Mouse (Mus musculus) midbrain, embryonic 11.5 days (tissue): ENCODE results near the gene Mrpl4. TPM values are rescaled to one million over a fixed set of nuclear protein-coding genes. Genes with fewer than 3 reads are reported as not detected.
A peak's percentile ranks its signal among the peaks of the same experiment; 100 is the strongest.
"Not testable (repeated sequence)": the region's sequence is repeated elsewhere in the genome, so short reads cannot be mapped to it uniquely, and the experiment has no call there.

ENCODE experiments used
- ATAC-seq: fragments of 200-750 bp; cut with Nextera tagmentation; 2 replicates; pipeline ENCODE4 v1.8.0; 2017; ENCODE audit warnings: moderate TSS enrichment, moderate library complexity; ENCODE audit not compliant: low FRiP score
- DNase-seq: peaks from one replicate; pipeline ENCODE4 v3.0.0; 2015; ENCODE audit warnings: low spot score; ENCODE audit errors: missing footprints
- H3K27ac ChIP-seq: fragments of 300-500 bp; sonication (generic); 2 replicates; pipeline ENCODE4 v1.5.1; 2014; ENCODE audit warnings: low read depth, low read length
- H3K27me3 ChIP-seq: fragments of 300-500 bp; sonication (generic); 2 replicates; pipeline ENCODE4 v1.6.1; 2014; ENCODE audit warnings: mild to moderate bottlenecking, low read length, moderate library complexity, mixed read lengths; ENCODE audit not compliant: control insufficient read depth, insufficient read depth
- H3K36me3 ChIP-seq: fragments of 300-500 bp; sonication (generic); 2 replicates; pipeline ENCODE4 v1.6.1; 2014; ENCODE audit warnings: mild to moderate bottlenecking, low read length, moderate library complexity, mixed read lengths; ENCODE audit not compliant: control insufficient read depth, insufficient read depth
- H3K4me1 ChIP-seq: fragments of 300-500 bp; sonication (generic); 2 replicates; pipeline ENCODE4 v1.6.1; 2014; ENCODE audit warnings: low read length; ENCODE audit not compliant: control insufficient read depth, insufficient read depth
- H3K4me2 ChIP-seq: fragments of 300-500 bp; sonication (generic); 2 replicates; pipeline ENCODE4 v1.6.1; 2014; ENCODE audit warnings: mild to moderate bottlenecking, moderate library complexity
- H3K4me3 ChIP-seq: fragments of 300-500 bp; sonication (generic); 2 replicates; pipeline ENCODE4 v1.5.1; 2014; ENCODE audit warnings: low read depth, low read length
- H3K9ac ChIP-seq: fragments of 300-500 bp; sonication (generic); 2 replicates; pipeline ENCODE4 v1.6.1; 2014; ENCODE audit warnings: low read length
- H3K9me3 ChIP-seq: fragments of 300-500 bp; sonication (generic); 2 replicates; pipeline ENCODE4 v1.6.1; 2016; ENCODE audit warnings: low read length; ENCODE audit not compliant: control insufficient read depth
- WGBS: fragments of 180-500 bp; shearing (Covaris S2); extraction: QIAGEN DNeasy Blood & Tissue Kit; methylation state at CpG from one replicate; pipeline ENCODE4 v1.1.7; 2014; 5-methylcytosine and 5-hydroxymethylcytosine counted together
- polyA plus RNA-seq: library from polyadenylated mRNA; unstranded; fragments of >200 nt; fragmentation: Nextera tagmentation; extraction: Ambion mirVana; gene quantifications from 2 replicates; pipeline ENCODE4 v1.2.1, GENCODE M21; 2014

The Mrpl4 gene
- polyA plus RNA-seq, 1 experiment from 2014 or later = 121 TPM

GRCm38 (mm10) chr9:20995069-20995468 lies 7.5 kb upstream of the Mrpl4 start:
- Histone ChIP-seq H3K27me3 (no peaks in the 10 kb centered on the region), H3K9me3 (no peaks in the 10 kb centered on the region), H3K4me2 (no peak overlapping the region), H3K4me3 (no peak overlapping the region), H3K9ac (no peak overlapping the region), H3K4me1 (0 out of 2 replicates have a peak, but pooled peaks cover 2% of the 10 kb centered on the region), H3K36me3 (no peaks in the 10 kb centered on the region), H3K27ac (no peak overlapping the region)
- no peak for ATAC-seq
- no peak for DNase-seq
- WGBS = 70% methylated on average over 3 of the region's 3 CpGs

- Histone ChIP-seq H3K9ac (no peak overlapping the region), H3K27ac (no peak overlapping the region), H3K36me3 (no peaks in the 10 kb centered on the region), H3K27me3 (no peaks in the 10 kb centered on the region), H3K4me3 (no peak overlapping the region), H3K4me2 (no peak overlapping the region), H3K4me1 (no peaks in the 10 kb centered on the region), H3K9me3 (no peaks in the 10 kb centered on the region)
- ATAC-seq (no peak), DNase-seq (no peak)
- WGBS = 88% methylated on average over 8 of the region's 8 CpGs
These were observed 5.5 kb upstream of the Mrpl4 start for GRCm38 (mm10) chr9:20997065-20997464.

GRCm38 (mm10) chr9:20998337-20998736 lies 4.2 kb upstream of the Mrpl4 start:
- H3K27ac ChIP-seq, ATAC-seq, H3K27me3 ChIP-seq, DNase-seq, H3K4me1 ChIP-seq, H3K9ac ChIP-seq, H3K4me3 ChIP-seq, H3K4me2 ChIP-seq, H3K36me3 ChIP-seq, H3K9me3 ChIP-seq: not testable (repeated sequence)
- 93% methylated on average over 1 of the region's 1 CpGs for WGBS

- no peak for DNase-seq
These were observed 1.7 kb upstream of the Mrpl4 start for GRCm38 (mm10) chr9:21000811-21001210.

GRCm38 (mm10) chr9:21001651-21002200 lies 812 bp upstream of the Mrpl4 start:
- Histone ChIP-seq H3K36me3 (no peaks in the 10 kb centered on the region; the same call in 1 of the 2 replicates), H3K4me1 (no peaks in the 10 kb centered on the region), H3K27ac (no peak overlapping the region), H3K27me3 (no peaks in the 10 kb centered on the region), H3K9me3 (no peaks in the 10 kb centered on the region), H3K9ac (no peak overlapping the region), H3K4me3 (no peak overlapping the region), H3K4me2 (peak overlapping the region; percentile 85; the same call in 1 of the 2 replicates)
- WGBS = 76% methylated on average over 6 of the region's 6 CpGs
- ATAC-seq (no peak), DNase-seq (no peak)

More at GRCm38 (mm10) chr9:21000811-21001210, 1.7 kb upstream of the Mrpl4 start:
- no peaks in the 10 kb centered on the region for H3K36me3 ChIP-seq
- no peak overlapping the region for H3K9ac ChIP-seq
- H3K9me3 ChIP-seq = no peaks in the 10 kb centered on the region
- H3K4me2 ChIP-seq = no peak overlapping the region
- H3K27me3 ChIP-seq = no peaks in the 10 kb centered on the region
- H3K27ac ChIP-seq = no peak overlapping the region
- no peaks in the 10 kb centered on the region for H3K4me1 ChIP-seq
- H3K4me3 ChIP-seq = no peak overlapping the region
- ATAC-seq = no peak

GRCm38 (mm10) chr9:21002270-21002626 lies 290 bp upstream of the Mrpl4 start:
- Histone ChIP-seq H3K27ac (0 out of 2 replicates have a peak overlapping the region, but pooled peaks have one; percentile 11), H3K4me3 (peak overlapping the region; percentile 84), H3K36me3 (peaks cover 1% of the 10 kb centered on the region; the same call in 1 of the 2 replicates), H3K4me2 (peak overlapping the region; percentile 85), H3K9ac (peak overlapping the region; percentile 88), H3K27me3 (no peaks in the 10 kb centered on the region), H3K9me3 (no peaks in the 10 kb centered on the region), H3K4me1 (no peaks in the 10 kb centered on the region)
- no peak for DNase-seq
- 14% methylated on average over 7 of the region's 7 CpGs for WGBS
- ATAC-seq = peak; percentile 57

- Histone ChIP-seq H3K27me3 (no peaks in the 10 kb centered on the region), H3K4me2 (no peak overlapping the region), H3K4me1 (no peaks in the 10 kb centered on the region), H3K4me3 (no peak overlapping the region), H3K36me3 (peaks cover 4% of the 10 kb centered on the region; the same call in 1 of the 2 replicates), H3K27ac (no peak overlapping the region), H3K9me3 (no peaks in the 10 kb centered on the region), H3K9ac (no peak overlapping the region)
- no peak for ATAC-seq
- DNase-seq = no peak
- WGBS = 97% methylated on average over 10 of the region's 10 CpGs
These were observed 4.9 kb downstream of the Mrpl4 start for GRCm38 (mm10) chr9:21007313-21007952.

- Histone ChIP-seq H3K4me2 (no peak overlapping the region), H3K27ac (no peak overlapping the region), H3K9me3 (no peaks in the 10 kb centered on the region), H3K9ac (no peak overlapping the region), H3K4me1 (no peaks in the 10 kb centered on the region), H3K27me3 (no peaks in the 10 kb centered on the region), H3K4me3 (no peak overlapping the region), H3K36me3 (peaks cover 4% of the 10 kb centered on the region; the same call in 1 of the 2 replicates)
- ATAC-seq (no peak), DNase-seq (no peak)
- WGBS = 75% methylated on average over 7 of the region's 7 CpGs
These were observed 5.5 kb downstream of the Mrpl4 start for GRCm38 (mm10) chr9:21008007-21008406.

- no peak overlapping the region for H3K4me2 ChIP-seq
- DNase-seq (no peak), ATAC-seq (no peak)
- no peak overlapping the region for H3K27ac ChIP-seq
- H3K4me1 ChIP-seq = no peaks in the 10 kb centered on the region
- H3K27me3 ChIP-seq = peaks cover 12% of the 10 kb centered on the region
- H3K9me3 ChIP-seq = no peaks in the 10 kb centered on the region
- H3K9ac ChIP-seq = no peak overlapping the region
- no peak overlapping the region for H3K4me3 ChIP-seq
- H3K36me3 ChIP-seq = peaks cover 4% of the 10 kb centered on the region; the same call in 1 of the 2 replicates
- WGBS = 69% methylated on average over 2 of the region's 2 CpGs
These were observed 7.8 kb downstream of the Mrpl4 start for GRCm38 (mm10) chr9:21010362-21010761.
